Mouse (Mus musculus) ovary, postnatal 14 days (tissue): ENCODE results near the gene Srarp.

ENCODE experiments used
- DNase-seq: peaks from one replicate; pipeline ENCODE4 v3.0.0; 2022; ENCODE audit warnings: low spot score

Srarp gene

GRCm38 (mm10) chr4:141456193-141456938 lies 20.5 kb upstream of the Srarp start:
- no peak for DNase-seq

GRCm38 (mm10) chr4:141455526-141455925 lies 19.6 kb upstream of the Srarp start:
- no peak for DNase-seq

GRCm38 (mm10) chr4:141454581-141455350 lies 18.9 kb upstream of the Srarp start:
- DNase-seq: no peak

GRCm38 (mm10) chr4:141451916-141452450 lies 16.1 kb upstream of the Srarp start:
- no peak for DNase-seq

GRCm38 (mm10) chr4:141451251-141451650 lies 15.3 kb upstream of the Srarp start:
- no peak for DNase-seq

- DNase-seq: no peak
These were observed 10.3 kb upstream of the Srarp start for GRCm38 (mm10) chr4:141446211-141446610.

- no peak for DNase-seq
These were observed 9.4 kb upstream of the Srarp start for GRCm38 (mm10) chr4:141445328-141445720.

GRCm38 (mm10) chr4:141444451-141445327 lies 8.8 kb upstream of the Srarp start, which contains the start of gene Zbtb17:
Gene Zbtb17, plus strand, starts transcription at chr4:141444654.
- DNase-seq: peak; percentile 87

- DNase-seq: no peak
These were observed 7.9 kb upstream of the Srarp start for GRCm38 (mm10) chr4:141443641-141444429.

GRCm38 (mm10) chr4:141440877-141441276 lies 5.0 kb upstream of the Srarp start:
- DNase-seq: no peak

GRCm38 (mm10) chr4:141439083-141439803 lies 3.3 kb upstream of the Srarp start:
- DNase-seq: no peak

GRCm38 (mm10) chr4:141433191-141433590 lies 2.7 kb downstream of the Srarp start:
- no peak for DNase-seq

GRCm38 (mm10) chr4:141432666-141433065 lies 3.2 kb downstream of the Srarp start:
- no peak for DNase-seq

GRCm38 (mm10) chr4:141430997-141431396 lies 4.9 kb downstream of the Srarp start:
- peak; percentile 64 for DNase-seq

- DNase-seq: no peak
These were observed 6.1 kb downstream of the Srarp start for GRCm38 (mm10) chr4:141429847-141430246.

GRCm38 (mm10) chr4:141429381-141429780 lies 6.5 kb downstream of the Srarp start:
- DNase-seq: no peak

GRCm38 (mm10) chr4:141427921-141428320 lies 8.0 kb downstream of the Srarp start:
- no peak for DNase-seq

- DNase-seq: no peak
These were observed 8.8 kb downstream of the Srarp start for GRCm38 (mm10) chr4:141426796-141427745.
